Mouse (Mus musculus) cerebellum, postnatal 14 days (tissue): ENCODE data around the gene Hmg20a.
"Not testable (repeated sequence)": the region's sequence is repeated elsewhere in the genome, so short reads cannot be mapped to it uniquely, and the experiment has no call there.

Experiments
- DNase-seq, 2 experiments: peaks; one replicate each; pipeline ENCODE4 v3.0.0; 2021; ENCODE audit warnings: mixed read lengths in 2 of 2

Gene Hmg20a

GRCm38 (mm10) chr9:56417948-56418737 lies at the start of gene Hmg20a, which contains the start of gene Peak1:
Gene Hmg20a, plus strand, starts transcription at chr9:56418609.
Gene Peak1, minus strand, starts transcription at chr9:56418067.
- peak; percentile 100 for DNase-seq

GRCm38 (mm10) chr9:56368814-56369213 lies 49.6 kb upstream of the Hmg20a start:
- no peak for DNase-seq

GRCm38 (mm10) chr9:56370710-56371109 lies 47.7 kb upstream of the Hmg20a start:
- no peak for DNase-seq

- DNase-seq = no peak
Measured at GRCm38 (mm10) chr9:56374401-56374800, 44.0 kb upstream of the Hmg20a start.

- no peak for DNase-seq
Measured at GRCm38 (mm10) chr9:56382786-56383185, 35.6 kb upstream of the Hmg20a start.

- DNase-seq = no peak
Measured at GRCm38 (mm10) chr9:56392857-56393256, 25.6 kb upstream of the Hmg20a start.

GRCm38 (mm10) chr9:56396306-56396705 lies 22.1 kb upstream of the Hmg20a start:
- DNase-seq = no peak

GRCm38 (mm10) chr9:56404619-56405018 lies 13.8 kb upstream of the Hmg20a start:
- no peak for DNase-seq

GRCm38 (mm10) chr9:56409928-56410327 lies 8.5 kb upstream of the Hmg20a start:
- DNase-seq = no peak

GRCm38 (mm10) chr9:56412716-56413115 lies 5.7 kb upstream of the Hmg20a start:
- DNase-seq = no peak

GRCm38 (mm10) chr9:56414322-56414721 lies 4.1 kb upstream of the Hmg20a start:
- no peak for DNase-seq

GRCm38 (mm10) chr9:56415393-56415792 lies 3.0 kb upstream of the Hmg20a start:
- peak in 1 of 2 experiments; percentile 50 for DNase-seq

GRCm38 (mm10) chr9:56415935-56416607 lies 2.3 kb upstream of the Hmg20a start:
- no peak for DNase-seq

- DNase-seq = peak; percentile 85 to 86
Measured at GRCm38 (mm10) chr9:56417415-56417947, 928 bp upstream of the Hmg20a start.

GRCm38 (mm10) chr9:56418738-56419239 lies 380 bp downstream of the Hmg20a start:
- peak; percentile 84 to 87 for DNase-seq

GRCm38 (mm10) chr9:56420236-56420635 lies 1.8 kb downstream of the Hmg20a start:
- no peak for DNase-seq

GRCm38 (mm10) chr9:56420892-56421601 lies 2.6 kb downstream of the Hmg20a start:
- DNase-seq = no peak

GRCm38 (mm10) chr9:56421991-56422390 lies 3.6 kb downstream of the Hmg20a start:
- DNase-seq = no peak

- DNase-seq = no peak
Measured at GRCm38 (mm10) chr9:56424861-56425260, 6.5 kb downstream of the Hmg20a start.

- DNase-seq = peak; percentile 72 to 78
Measured at GRCm38 (mm10) chr9:56435821-56436526, 17.6 kb downstream of the Hmg20a start.

GRCm38 (mm10) chr9:56437300-56437892 lies 19.0 kb downstream of the Hmg20a start:
- DNase-seq = not testable (repeated sequence)

- no peak for DNase-seq
Measured at GRCm38 (mm10) chr9:56439699-56440098, 21.3 kb downstream of the Hmg20a start.
